Mouse (Mus musculus) liver, embryonic 14.5 days (tissue): ENCODE measurements around the gene Sycn. TPM values are rescaled to one million over a fixed set of nuclear protein-coding genes. Genes with fewer than 3 reads are reported as not detected.

ENCODE experiments used
- ATAC-seq: fragments of 200-750 bp; cut with Nextera tagmentation; 2 replicates; pipeline ENCODE4 v1.8.0; 2017; ENCODE audit warnings: moderate number of reproducible peaks, mild to moderate bottlenecking, moderate library complexity; ENCODE audit not compliant: insufficient read depth
- DNase-seq, 3 experiments: peaks; one replicate each; pipeline ENCODE4 v3.0.0-alpha.2; 2012 to 2013; ENCODE audit warnings: low read depth in 3 of 3, low spot score in 3 of 3
- H3K27ac ChIP-seq: fragments of 300-500 bp; sonication (generic); 2 replicates; pipeline ENCODE4 v1.5.1; 2014; ENCODE audit warnings: moderate library complexity, mild to moderate bottlenecking, control low read depth, inconsistent platforms
- H3K27me3 ChIP-seq: fragments of 300-500 bp; sonication (generic); 2 replicates; pipeline ENCODE4 v1.6.1; 2014; ENCODE audit warnings: mild to moderate bottlenecking, low read length, moderate library complexity; ENCODE audit not compliant: control insufficient read depth, insufficient read depth
- H3K36me3 ChIP-seq: fragments of 300-500 bp; sonication (generic); replicated peaks from 2 replicates; pipeline ENCODE4 v1.6.1; 2014; ENCODE audit warnings: low read depth; ENCODE audit not compliant: control insufficient read depth, insufficient read depth
- H3K4me1 ChIP-seq, 2 experiments: fragments of 200-500 bp in 1 of 2; fragments of 300-500 bp in 1 of 2; sonication (generic) in 1 of 2; replicated peaks; 2 replicates each; pipeline ENCODE4 v1.6.1; 2012 to 2014; ENCODE audit warnings: antibody characterized with exemption in 1 of 2, inconsistent platforms in 1 of 2, low read length in 1 of 2; ENCODE audit not compliant: control insufficient read depth in 2 of 2, insufficient read depth in 2 of 2
- H3K4me2 ChIP-seq: fragments of 300-500 bp; sonication (generic); 2 replicates; pipeline ENCODE4 v1.6.1; 2014; ENCODE audit warnings: low read depth, mild to moderate bottlenecking, control low read depth, moderate library complexity
- H3K4me3 ChIP-seq, 2 experiments: fragments of 200-500 bp in 1 of 2; fragments of 300-500 bp in 1 of 2; sonication (generic) in 1 of 2; 2 replicates each; pipeline ENCODE4 v1.5.1; 2012 to 2014; ENCODE audit warnings: low read depth in 2 of 2, low read length in 2 of 2, mild to moderate bottlenecking in 2 of 2, control low read depth in 1 of 2, inconsistent platforms in 1 of 2, moderate library complexity in 1 of 2; ENCODE audit not compliant: insufficient read depth in 1 of 2
- H3K9ac ChIP-seq: fragments of 300-500 bp; sonication (generic); replicated peaks from 2 replicates; pipeline ENCODE4 v1.6.1; 2014; ENCODE audit warnings: mild to moderate bottlenecking, control low read depth, moderate library complexity
- H3K9me3 ChIP-seq: fragments of 300-500 bp; sonication (generic); 2 replicates; pipeline ENCODE4 v1.6.1; 2016; ENCODE audit warnings: low read length, mixed read lengths; ENCODE audit not compliant: control insufficient read depth
- CTCF ChIP-seq: IDR thresholded peaks from 2 replicates; pipeline ENCODE4 v1.5.1; 2016; ENCODE audit warnings: antibody characterized with exemption, low read depth, control low read depth
- EP300 ChIP-seq: IDR thresholded peaks from 2 replicates; pipeline ENCODE4 v1.6.1; 2016; ENCODE audit warnings: antibody characterized with exemption, low read depth
- WGBS: fragments of 180-500 bp; shearing (Covaris S2); extraction: QIAGEN DNeasy Blood & Tissue Kit; methylation state at CpG from one replicate; pipeline ENCODE4 v1.1.7; 2014; ENCODE audit not compliant: insufficient replicate concordance; 5-methylcytosine and 5-hydroxymethylcytosine counted together
- polyA plus RNA-seq, 2 experiments: library from polyadenylated mRNA; depleted of rRNA in 1 of 2; stranded (reverse) in 1 of 2; unstranded in 1 of 2; fragments of >200 nt; fragmentation: Nextera tagmentation in 1 of 2; extraction: Ambion mirVana in 1 of 2; gene quantifications; 2 replicates each; pipeline versions ENCODE4 v1.2.1 to v1.2.3; 2012 to 2014

Sycn gene
- polyA plus RNA-seq, 2 experiments: not detected

DNA sequence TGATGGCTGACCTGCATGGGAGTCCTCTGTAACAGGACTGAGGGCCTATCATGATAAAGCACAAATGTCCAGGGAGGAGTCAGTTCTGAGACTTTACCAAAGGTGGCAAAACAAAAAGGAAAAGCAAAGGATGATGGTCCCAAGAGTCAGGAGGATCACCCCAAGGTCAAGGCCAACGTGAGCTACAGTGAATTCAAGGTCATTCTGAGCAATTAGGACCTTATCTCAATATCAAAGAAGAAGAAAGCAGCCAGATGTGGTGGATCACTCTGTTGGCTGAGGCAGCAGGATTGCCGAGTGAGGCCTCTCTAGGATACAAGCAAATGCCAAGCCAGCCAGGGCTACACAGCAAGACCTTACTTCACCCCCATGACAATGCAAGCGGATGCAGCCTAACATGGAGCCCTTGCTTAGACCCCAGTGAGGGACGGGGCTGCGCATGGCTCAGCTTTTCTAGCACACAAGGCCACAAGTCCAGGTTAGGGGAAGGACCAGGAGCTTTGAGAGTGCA is 37.9 kb downstream of the Sycn start:
- Histone ChIP-seq H3K4me3 (no peak overlapping the region), H3K9me3 (no peaks in the 10 kb centered on the region), H3K27ac (no peak overlapping the region), H3K4me1 (peaks cover 91 to 98% of the 10 kb centered on the region in 2 experiments), H3K9ac (peak overlapping the region; percentile 10; the same call in 1 of the 2 replicates), H3K27me3 (no peaks in the 10 kb centered on the region), H3K4me2 (no peak overlapping the region), H3K36me3 (no peaks in the 10 kb centered on the region; the same call in 1 of the 2 replicates)
- WGBS: 74% methylated on average over 5 of the region's 5 CpGs
- TF ChIP-seq CTCF (no peak), EP300 (no peak)
- ATAC-seq: no peak
- DNase-seq: no peak

DNA sequence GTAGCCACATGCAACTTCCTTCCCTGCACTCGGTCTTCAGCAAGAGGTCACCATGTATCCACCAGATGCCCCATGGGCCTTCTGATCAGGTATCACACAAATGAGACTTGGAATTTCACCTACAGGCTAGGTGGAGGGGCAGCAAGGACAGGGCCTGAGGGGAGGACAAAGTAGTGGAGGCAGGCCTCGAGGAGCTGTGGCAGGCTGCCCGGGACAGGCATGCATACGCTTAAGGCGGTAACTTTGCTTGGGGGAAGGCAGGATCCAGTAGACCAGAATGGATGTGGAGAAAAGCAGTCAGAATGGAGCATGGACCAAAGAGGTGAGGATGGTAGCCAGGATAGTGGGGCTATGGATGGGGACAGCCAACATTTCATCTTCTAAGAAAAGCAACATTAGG is 39.1 kb downstream of the Sycn start:
- ATAC-seq: no peak
- H3K4me2 ChIP-seq: no peak overlapping the region
- H3K27ac ChIP-seq: no peak overlapping the region; the same call in 1 of the 2 replicates

DNA sequence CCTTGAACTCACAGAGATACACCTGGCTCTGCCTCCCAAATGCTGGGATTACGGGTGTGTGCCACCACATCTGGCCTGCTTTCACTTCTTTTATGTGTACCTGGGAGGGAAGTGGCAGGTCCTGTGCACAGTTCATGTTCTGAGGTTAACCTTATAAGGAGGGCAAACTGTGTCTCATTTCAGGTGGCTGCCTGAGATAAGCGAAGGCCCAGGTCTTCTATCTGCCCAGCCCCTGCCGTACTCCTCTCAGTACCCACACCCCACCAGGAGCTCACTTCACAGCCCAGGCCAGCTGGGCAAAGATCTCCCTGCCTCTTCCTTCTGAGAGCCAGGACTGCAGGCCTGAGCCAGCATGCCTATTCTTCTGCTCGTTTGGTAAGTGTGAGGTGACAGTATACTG is 41.0 kb downstream of the Sycn start:
- Histone ChIP-seq H3K4me3 (peak overlapping the region; percentile 11 to 37), H3K36me3 (no peaks in the 10 kb centered on the region; the same call in 1 of the 2 replicates), H3K9me3 (no peaks in the 10 kb centered on the region), H3K27me3 (no peaks in the 10 kb centered on the region), H3K4me2 (peak overlapping the region; percentile 76), H3K27ac (peak overlapping the region; percentile 95), H3K4me1 (peaks cover 87 to 96% of the 10 kb centered on the region in 2 experiments), H3K9ac (peak overlapping the region; percentile 64)
- ATAC-seq (peak; percentile 86), DNase-seq (peak; percentile 75 to 78 (median 76))
- TF ChIP-seq CTCF: no peak
- TF ChIP-seq EP300: peak; percentile 80
- WGBS: 9% methylated on average over 4 of the region's 4 CpGs

More for the DNA sequence above, 39.1 kb downstream of the Sycn start:
- Histone ChIP-seq H3K27me3 (no peaks in the 10 kb centered on the region), H3K4me3 (no peak overlapping the region), H3K4me1 (peaks cover 96 to 98% of the 10 kb centered on the region in 2 experiments), H3K9me3 (no peaks in the 10 kb centered on the region), H3K9ac (no peak overlapping the region), H3K36me3 (no peaks in the 10 kb centered on the region; the same call in 1 of the 2 replicates)
- TF ChIP-seq CTCF: no peak
- TF ChIP-seq EP300: no peak
- no peak for DNase-seq
- WGBS: 76% methylated on average over 5 of the region's 5 CpGs

DNA sequence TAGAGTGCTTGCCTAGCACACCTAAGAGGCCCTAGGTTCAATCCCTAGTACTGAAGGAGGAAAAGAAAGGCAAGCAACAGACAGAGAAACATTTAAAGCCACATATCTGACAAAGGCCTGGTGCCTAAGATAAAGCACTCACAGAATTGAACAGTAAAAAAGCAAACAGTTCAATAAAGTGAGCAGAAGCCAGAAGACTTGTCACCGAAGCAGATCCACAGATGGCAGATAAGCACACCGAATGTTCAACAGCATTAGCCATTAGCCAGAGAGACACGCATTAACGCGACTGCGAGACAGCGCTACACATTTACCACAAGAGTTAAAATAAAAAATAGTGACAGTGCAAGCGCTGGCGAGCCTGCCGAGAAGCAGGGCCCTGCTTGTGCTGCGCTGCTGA is 42.2 kb downstream of the Sycn start:
- Histone ChIP-seq H3K36me3 (no peaks in the 10 kb centered on the region; the same call in 1 of the 2 replicates), H3K4me3 (peak overlapping the region in 1 of 2 experiments; percentile 37; a peak in 2 of 4 replicates), H3K9ac (peak overlapping the region; percentile 64), H3K9me3 (no peaks in the 10 kb centered on the region), H3K27ac (peak overlapping the region; percentile 95), H3K27me3 (no peaks in the 10 kb centered on the region), H3K4me1 (peaks cover 76 to 90% of the 10 kb centered on the region in 2 experiments), H3K4me2 (peak overlapping the region; percentile 76)
- WGBS: 11% methylated on average over 11 of the region's 11 CpGs
- no peak for ATAC-seq
- no peak for TF ChIP-seq CTCF
- no peak for TF ChIP-seq EP300
- peak in 1 of 3 experiments; percentile 54 for DNase-seq

DNA sequence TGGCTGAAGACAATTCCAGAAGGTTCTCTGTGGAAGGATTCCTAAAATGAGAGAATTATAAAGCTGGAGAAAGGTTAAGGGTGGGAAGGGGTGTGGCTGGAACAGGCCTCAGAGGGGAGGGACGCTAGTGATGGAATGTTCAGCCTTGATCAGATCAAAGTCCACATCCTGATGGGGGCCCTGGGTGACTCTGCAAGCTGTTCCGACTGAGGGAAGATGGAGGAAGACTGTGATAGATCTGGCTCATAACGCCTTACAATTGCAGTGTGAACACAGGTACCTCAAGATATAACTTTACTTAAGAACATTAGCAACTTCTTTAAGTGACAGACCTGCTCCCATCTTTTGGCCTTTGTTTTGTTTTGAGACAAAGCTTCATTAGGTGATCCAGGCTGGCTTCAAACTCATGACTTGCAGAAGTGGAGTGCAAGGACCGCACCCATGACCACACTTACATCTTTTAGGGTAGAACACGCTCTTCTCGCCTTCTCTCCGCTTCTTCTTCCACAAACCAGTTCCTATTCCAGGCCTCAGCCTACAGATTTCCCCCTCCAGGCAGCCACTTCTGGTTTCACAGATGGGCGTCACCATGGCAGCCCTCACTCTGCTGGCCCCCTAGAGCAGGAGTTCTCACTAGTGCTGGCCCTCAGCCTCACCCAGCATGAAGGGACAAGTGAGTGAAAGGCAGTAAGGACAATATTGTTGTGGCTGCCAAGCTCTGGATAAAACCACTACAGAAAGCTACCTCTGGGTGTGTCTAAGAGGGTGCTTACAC is 43.1 kb downstream of the Sycn start:
- WGBS: 38% methylated on average over 8 of the region's 8 CpGs
- no peaks in the 10 kb centered on the region; the same call in 1 of the 2 replicates for H3K36me3 ChIP-seq
- no peaks in the 10 kb centered on the region for H3K9me3 ChIP-seq
- peak overlapping the region; percentile 16 to 37; a peak in 3 of 4 replicates for H3K4me3 ChIP-seq
- ATAC-seq: peak; percentile 57
- H3K4me2 ChIP-seq: peak overlapping the region; percentile 76
- peak in 2 of 3 experiments; percentile 49 to 59 for DNase-seq
- peak overlapping the region; percentile 64 for H3K9ac ChIP-seq
- peak overlapping the region; percentile 95 for H3K27ac ChIP-seq
- H3K4me1 ChIP-seq: peaks cover 69 to 81% of the 10 kb centered on the region in 2 experiments
- TF ChIP-seq CTCF (no peak), EP300 (no peak)
- H3K27me3 ChIP-seq: no peaks in the 10 kb centered on the region
